Mouse (Mus musculus) thymus, postnatal 14 days (tissue): ENCODE measurements around the gene Tmem251.
A peak's percentile ranks its signal among the peaks of the same experiment; 100 is the strongest.

Experiments used
- DNase-seq: peaks from one replicate; pipeline ENCODE4 v3.0.0; 2021

The Tmem251 gene

GRCm38 (mm10) chr12:102743589-102744574 is at the start of gene Tmem251, which contains the start of gene Moap1:
Gene Tmem251, plus strand, starts transcription at chr12:102743762.
Gene Moap1, minus strand, starts transcription at chr12:102743661.
- DNase-seq: peak; percentile 91

DNA sequence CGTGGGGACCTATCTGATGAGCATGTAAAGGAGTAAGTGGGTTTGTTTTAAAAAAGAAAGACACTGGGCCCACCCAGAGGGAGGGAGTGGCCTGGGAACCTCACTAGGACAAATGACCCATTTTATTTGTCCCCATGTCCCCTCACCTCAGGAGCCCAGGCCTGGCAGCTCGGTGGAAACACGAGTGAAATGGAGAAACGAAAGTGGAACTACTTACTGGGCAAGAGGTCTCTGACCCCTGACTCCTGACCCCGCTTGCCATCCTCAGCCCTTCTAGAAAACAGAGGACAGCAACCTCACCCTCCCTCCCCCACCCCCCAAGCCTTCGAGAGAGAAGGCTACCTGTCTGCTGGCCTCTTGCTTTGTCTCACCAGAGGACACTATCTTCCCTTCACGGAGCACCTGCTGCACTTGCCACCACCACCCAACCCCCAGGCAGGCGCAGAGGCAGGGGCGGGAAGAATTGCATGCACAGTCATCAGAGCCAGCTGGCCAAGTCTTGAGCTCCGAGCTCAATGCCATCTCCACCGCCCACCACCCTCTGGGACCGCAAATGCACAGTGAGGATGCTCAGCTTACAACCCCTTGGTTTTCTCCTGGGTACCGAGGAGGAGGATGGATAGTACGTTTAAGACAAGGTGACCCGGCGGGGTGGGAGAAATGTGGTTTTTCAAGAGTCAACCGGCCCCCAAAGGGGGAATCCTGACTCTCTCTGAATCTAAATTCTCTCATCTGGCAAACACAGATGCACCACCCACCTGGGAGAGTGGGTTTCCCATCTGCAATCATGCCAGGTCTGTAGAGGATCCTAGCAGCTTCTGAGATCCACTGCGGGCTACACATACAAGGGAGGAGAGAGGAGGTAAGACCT is 48.0 kb upstream of the Tmem251 start:
- peak; percentile 82 for DNase-seq

GRCm38 (mm10) chr12:102696635-102697354 is 46.8 kb upstream of the Tmem251 start:
- DNase-seq: no peak

- no peak for DNase-seq
Observed at GRCm38 (mm10) chr12:102697381-102697780, 46.2 kb upstream of the Tmem251 start.

GRCm38 (mm10) chr12:102698089-102698684 is 45.4 kb upstream of the Tmem251 start:
- DNase-seq: peak; percentile 74

GRCm38 (mm10) chr12:102699156-102699555 is 44.4 kb upstream of the Tmem251 start:
- DNase-seq: no peak

- DNase-seq: no peak
Observed at GRCm38 (mm10) chr12:102700453-102700852, 43.1 kb upstream of the Tmem251 start.

DNA sequence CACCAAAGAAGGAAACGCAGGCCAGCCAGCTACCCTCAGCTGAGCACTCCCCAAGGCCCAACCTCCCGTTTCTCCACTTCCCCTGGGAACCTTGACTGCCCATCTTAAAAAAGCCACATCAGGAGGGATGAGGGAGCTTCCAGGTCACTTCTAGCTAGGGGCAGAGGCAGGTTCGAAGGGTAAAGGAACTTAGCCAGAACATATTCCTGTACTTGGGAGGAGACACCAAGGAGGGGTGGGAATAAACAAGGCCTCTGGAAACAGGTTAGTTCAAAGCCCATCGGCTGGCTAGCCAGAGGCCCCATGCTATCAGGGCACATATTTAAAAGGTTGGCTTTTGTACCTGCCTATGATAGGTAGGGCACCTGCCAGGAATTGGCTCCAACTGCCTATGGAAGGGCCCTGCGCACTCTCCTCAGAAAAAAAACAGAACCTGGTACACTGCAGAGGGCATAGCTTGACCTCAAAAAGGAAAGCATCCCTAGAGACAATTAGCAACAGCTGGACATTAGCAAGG is 41.8 kb upstream of the Tmem251 start:
- no peak for DNase-seq

DNA sequence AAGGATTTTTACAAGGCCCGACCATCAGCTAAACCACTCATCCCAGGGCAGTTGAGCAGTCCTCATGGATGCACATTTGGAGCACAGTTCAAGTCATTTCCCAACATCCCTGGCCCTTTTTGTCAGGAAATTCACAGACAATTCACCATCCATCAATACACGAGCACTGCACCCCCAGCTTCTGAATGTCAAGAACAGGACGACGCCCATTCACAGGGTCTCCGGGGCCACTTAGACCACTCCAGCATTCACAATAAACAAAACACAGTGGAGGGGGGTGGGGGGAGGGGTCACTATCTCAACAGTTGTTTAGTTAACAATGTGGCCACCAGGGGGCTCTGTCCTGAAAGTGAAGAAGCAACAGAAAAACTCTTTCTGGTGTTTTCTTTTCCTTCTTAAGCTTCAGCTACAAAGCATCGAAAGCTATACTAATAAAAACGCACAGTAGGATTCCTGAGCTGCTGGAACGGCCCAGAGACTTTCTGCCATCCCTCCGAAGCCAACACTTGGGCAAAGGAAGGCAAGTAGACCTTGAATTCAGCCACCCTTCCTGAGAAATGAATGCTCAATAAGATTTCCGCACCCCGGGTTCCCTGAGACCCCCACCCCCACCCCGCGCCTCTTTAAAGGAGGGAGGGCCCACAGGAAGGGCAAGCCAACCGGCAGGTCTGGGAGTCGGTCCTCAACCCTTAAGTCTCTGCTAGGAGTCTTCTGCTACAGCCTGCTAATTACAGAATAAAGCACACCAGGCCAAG is 41.0 kb upstream of the Tmem251 start:
- peak; percentile 91 for DNase-seq

GRCm38 (mm10) chr12:102703111-102703412 is 40.5 kb upstream of the Tmem251 start:
- DNase-seq: no peak

- no peak for DNase-seq
Observed at GRCm38 (mm10) chr12:102703441-102703840, 40.1 kb upstream of the Tmem251 start.

- DNase-seq: peak; percentile 49
Observed at GRCm38 (mm10) chr12:102703921-102704408, 39.6 kb upstream of the Tmem251 start.

GRCm38 (mm10) chr12:102704457-102705198 is 38.9 kb upstream of the Tmem251 start, which contains the start of gene Itpk1:
Gene Itpk1, minus strand, starts transcription at chr12:102704930.
- DNase-seq: peak; percentile 72

DNA sequence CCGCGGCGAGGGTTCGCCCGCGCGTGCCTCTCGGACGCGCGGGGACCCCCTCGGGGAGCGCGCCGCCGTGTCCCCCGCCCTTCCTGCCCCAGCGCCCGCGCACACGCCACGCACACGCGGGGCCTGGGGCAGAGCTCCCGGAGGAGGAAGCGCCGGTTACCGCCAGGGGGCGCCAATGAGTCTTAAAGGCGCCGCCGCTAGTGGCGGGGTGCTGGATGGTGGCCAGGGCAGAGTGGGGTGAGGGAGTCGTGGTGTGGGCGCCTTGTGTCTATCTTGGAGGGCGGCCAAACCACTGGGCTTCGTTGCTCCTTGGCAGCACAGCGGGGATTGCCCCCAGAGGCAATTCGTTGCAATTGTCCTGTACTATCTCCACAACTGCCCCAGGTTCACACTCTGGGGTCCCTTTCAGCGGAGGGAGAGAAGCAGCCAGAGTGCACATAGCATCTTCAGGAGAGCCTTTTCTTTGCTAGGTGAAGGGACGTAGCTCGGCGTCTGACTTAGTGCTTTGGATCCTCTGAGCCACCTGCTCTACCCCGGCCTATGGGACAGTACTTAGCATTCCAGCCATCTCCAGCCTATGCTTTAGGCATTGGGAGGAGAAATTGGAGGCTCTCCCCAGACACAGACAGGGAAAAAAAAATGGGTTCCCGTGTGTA is 38.2 kb upstream of the Tmem251 start:
- peak; percentile 93 for DNase-seq

- DNase-seq: no peak
Observed at GRCm38 (mm10) chr12:102705906-102706640, 37.5 kb upstream of the Tmem251 start.

GRCm38 (mm10) chr12:102706833-102707463 is 36.6 kb upstream of the Tmem251 start:
- DNase-seq: no peak

GRCm38 (mm10) chr12:102708220-102708619 is 35.3 kb upstream of the Tmem251 start:
- DNase-seq: no peak

- no peak for DNase-seq
Observed at GRCm38 (mm10) chr12:102709896-102710295, 33.7 kb upstream of the Tmem251 start.
